Comparison of ENCODE assay signal across 1 mouse cellular context in the genomic region with DNA sequence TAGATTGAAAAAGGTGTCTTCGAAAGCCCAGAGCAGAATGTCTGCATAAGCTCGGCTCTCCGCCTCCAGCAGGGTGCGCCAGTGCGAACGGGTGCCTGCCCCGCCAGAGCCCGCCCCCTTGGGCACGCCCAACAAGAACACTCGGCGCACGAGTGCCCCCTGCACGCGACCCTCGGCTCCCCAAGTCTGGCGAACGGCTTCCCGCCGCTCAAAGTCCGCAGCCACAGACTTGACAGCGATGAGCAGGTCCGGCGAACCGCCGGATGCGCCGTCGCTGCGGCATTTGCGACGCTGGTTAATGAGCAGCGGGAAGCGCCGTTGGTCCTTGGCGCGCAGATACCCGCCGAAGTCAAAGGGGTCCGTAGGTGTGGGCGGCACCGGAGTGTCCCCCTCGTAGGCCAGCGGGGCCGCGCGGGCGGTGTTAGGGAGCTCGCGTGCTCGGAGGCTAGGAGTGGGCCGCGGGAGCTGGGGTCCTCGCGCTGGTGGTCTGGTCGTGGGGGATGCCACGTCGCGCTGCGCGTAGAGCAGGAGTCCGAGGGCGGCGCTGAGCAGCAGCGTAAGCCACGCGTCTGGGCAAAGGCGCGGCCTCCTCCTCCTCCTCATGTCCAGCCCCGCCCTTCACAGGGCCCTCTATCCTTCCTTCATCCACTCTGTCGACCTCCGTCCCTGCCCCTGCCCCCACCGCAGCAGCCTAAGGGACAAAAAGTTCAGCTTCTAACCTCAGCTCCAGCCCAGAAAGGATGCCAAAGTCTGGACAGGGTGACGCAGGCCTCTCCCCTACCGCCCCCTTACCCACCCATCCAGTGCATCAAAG.
TF ChIP-seq lines count a peak whose summit lies in the region.

No protein-coding gene starts in this region.

TF ChIP-seq in MEL, 35 proteins besides CTCF, POLR2A, EP300 and RAD21:
- no peak for TF ChIP-seq ETS1 (IDR thresholded peaks at IDR 0.05; ENCODE audit: low read depth, low read length)
- TF ChIP-seq HCFC1 (IDR thresholded peaks at IDR 0.05; ENCODE audit: low read depth, low read length): peak; percentile 61
- no peak for TF ChIP-seq MEF2A (IDR thresholded peaks at IDR 0.05; ENCODE audit: extremely low read depth, insufficient replicate concordance, low read depth, low read length, poor library complexity, severe bottlenecking)
- peak; percentile 86 for TF ChIP-seq MXI1 (IDR thresholded peaks at IDR 0.05; ENCODE audit: low read depth, low read length)
- TF ChIP-seq MAX (IDR thresholded peaks at IDR 0.05; ENCODE audit: low read length): peak; percentile 68
- TF ChIP-seq TAL1 (IDR thresholded peaks at IDR 0.05; ENCODE audit: low read length): no peak
- no peak for TF ChIP-seq TBP (IDR thresholded peaks at IDR 0.05; ENCODE audit: low read depth, low read length)
- TF ChIP-seq MYB (IDR thresholded peaks at IDR 0.05; ENCODE audit: low read depth, low read length): no peak
- TF ChIP-seq USF1 (IDR thresholded peaks at IDR 0.05; ENCODE audit: low read depth, low read length): no peak
- TF ChIP-seq ZC3H11A (IDR thresholded peaks at IDR 0.05; ENCODE audit: low read depth, low read length): no peak
- peak; percentile 84 for TF ChIP-seq POLR2AphosphoS2 (IDR thresholded peaks at IDR 0.05; ENCODE audit: low read length)
- no peak for TF ChIP-seq ZKSCAN1 (IDR thresholded peaks at IDR 0.05; ENCODE audit: low read depth, low read length)
- TF ChIP-seq USF2 (IDR thresholded peaks at IDR 0.05; ENCODE audit: borderline replicate concordance in 1 of 2, insufficient read depth in 1 of 2, low read depth in 1 of 2, low read length in 2 of 2): no peak
- no peak for TF ChIP-seq ZNF384 (IDR thresholded peaks at IDR 0.05; ENCODE audit: low read depth, low read length)
- no peak for TF ChIP-seq MAFK (IDR thresholded peaks at IDR 0.05; ENCODE audit: borderline replicate concordance, low read depth, low read length)
- peak; percentile 77 for TF ChIP-seq SMC3 (IDR thresholded peaks at IDR 0.05; ENCODE audit: low read depth, low read length)
- TF ChIP-seq RCOR1 (IDR thresholded peaks at IDR 0.05; ENCODE audit: low read depth, low read length): no peak
- TF ChIP-seq KAT2A (conservative IDR thresholded peaks at IDR 0.05; ENCODE audit: low read depth, low read length): no peak
- TF ChIP-seq TCF12 (IDR thresholded peaks at IDR 0.05; ENCODE audit: low read depth, low read length): no peak
- TF ChIP-seq POLR2AphosphoS5 (IDR thresholded peaks at IDR 0.05; ENCODE audit: borderline replicate concordance, low read depth, low read length): no peak
- no peak for TF ChIP-seq CHD2 (IDR thresholded peaks at IDR 0.05; ENCODE audit: low read length)
- 0 out of 2 replicates have a peak, but pooled peaks have one; percentile 63 for TF ChIP-seq MYC (IDR thresholded peaks at IDR 0.05; ENCODE audit: low read depth, low read length)
- no peak; the same call in 1 of the 2 replicates for TF ChIP-seq MAZ (IDR thresholded peaks at IDR 0.05; ENCODE audit: low read depth, low read length)
- no peak for TF ChIP-seq ELF1 (IDR thresholded peaks at IDR 0.05; ENCODE audit: low read depth, low read length)
- TF ChIP-seq ZMIZ1 (IDR thresholded peaks at IDR 0.05; ENCODE audit: low read depth, low read length): peak; percentile 52; the same call in 1 of the 2 replicates
- peak; percentile 65 for TF ChIP-seq SIN3A (IDR thresholded peaks at IDR 0.05; ENCODE audit: low read length)
- peak; percentile 73; the same call in 1 of the 2 replicates for TF ChIP-seq BHLHE40 (IDR thresholded peaks at IDR 0.05; ENCODE audit: borderline replicate concordance, low read depth, low read length)
- TF ChIP-seq GATA1 (IDR thresholded peaks at IDR 0.05; ENCODE audit: low read depth, low read length): no peak
- peak; percentile 33; the same call in 1 of the 2 replicates for TF ChIP-seq NRF1 (IDR thresholded peaks at IDR 0.05; ENCODE audit: insufficient read depth, low read depth, low read length, poor library complexity, severe bottlenecking)
- no peak for TF ChIP-seq GABPA (IDR thresholded peaks at IDR 0.05; ENCODE audit: low read depth, low read length)
- TF ChIP-seq CHD1 (IDR thresholded peaks at IDR 0.05; ENCODE audit: low read depth, low read length): no peak
- TF ChIP-seq NELFE (IDR thresholded peaks at IDR 0.05; ENCODE audit: low read depth, low read length): no peak; the same call in none of the 2 replicates
- no peak for TF ChIP-seq JUND (IDR thresholded peaks at IDR 0.05; ENCODE audit: low read depth, low read length)
- no peak for TF ChIP-seq UBTF (IDR thresholded peaks at IDR 0.05; ENCODE audit: borderline replicate concordance, insufficient read depth, low read depth, low read length)
- peak; percentile 55; the same call in 1 of the 2 replicates for TF ChIP-seq E2F4 (IDR thresholded peaks at IDR 0.05; ENCODE audit: borderline replicate concordance, low read depth, low read length)
